Mouse (Mus musculus): ENCODE measurements around the gene Zbtb17.

Gene Zbtb17

DNA sequence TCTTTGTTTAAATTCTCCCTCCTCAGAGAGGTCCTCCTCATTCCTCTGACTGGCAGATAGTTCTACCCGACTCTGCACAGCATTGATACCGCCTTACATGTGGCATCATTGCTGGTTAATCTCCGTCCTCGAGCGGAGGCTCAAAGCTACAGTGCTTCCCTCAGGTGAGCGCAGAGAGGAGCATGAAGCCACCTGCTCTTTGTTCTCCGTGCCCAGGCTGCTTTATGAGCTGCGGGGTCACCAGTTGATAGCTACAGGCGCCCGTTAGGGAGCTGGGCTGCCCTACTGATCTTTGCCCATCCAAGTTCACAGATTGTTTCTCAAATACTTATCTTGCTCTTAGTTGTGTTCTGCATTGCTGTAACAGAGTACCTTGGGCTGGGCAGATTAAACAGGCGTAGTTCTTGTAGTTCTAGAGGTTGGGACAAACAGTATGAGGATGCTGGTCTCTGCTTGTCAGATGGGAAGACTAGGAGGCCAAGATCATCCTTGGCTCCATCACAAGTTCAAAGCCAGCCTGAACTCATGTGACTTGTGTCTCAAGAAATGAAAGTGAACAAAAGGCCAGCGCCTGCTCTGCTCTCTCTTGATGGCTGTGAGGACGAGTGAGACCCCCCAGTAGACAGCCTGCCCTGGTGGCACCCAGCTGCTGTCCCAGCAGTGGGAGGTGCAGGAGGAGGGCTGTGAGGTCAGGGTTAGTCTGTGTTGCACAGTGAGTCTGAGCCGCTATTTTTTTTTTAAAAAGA lies 11.9 kb downstream of the Zbtb17 start:
- DNase-seq (ENCODE audit: extremely low read depth, insufficient read length, low spot score), result no peak

DNA sequence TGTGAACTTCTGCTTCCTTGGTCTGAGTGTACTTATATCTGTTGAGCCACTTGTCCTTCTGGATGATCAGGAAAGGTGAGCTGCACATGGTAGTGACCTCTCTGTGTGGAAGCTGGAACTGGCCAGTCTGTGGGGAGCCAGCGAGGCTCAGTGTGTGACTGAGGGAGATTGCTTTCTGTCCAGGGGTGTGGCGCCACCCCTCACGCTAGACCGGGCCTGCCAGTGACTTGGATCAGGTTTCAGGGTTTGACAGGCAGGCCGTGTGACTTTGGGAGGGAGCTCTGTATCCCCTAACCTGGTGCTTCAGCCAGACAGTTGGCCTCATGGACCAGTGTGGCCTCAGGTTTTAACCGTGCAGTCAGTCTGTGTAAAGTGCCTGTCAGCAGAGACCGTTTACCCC lies 13.8 kb downstream of the Zbtb17 start:
- DNase-seq (ENCODE audit: extremely low read depth, insufficient read length, low spot score), result no peak

DNA sequence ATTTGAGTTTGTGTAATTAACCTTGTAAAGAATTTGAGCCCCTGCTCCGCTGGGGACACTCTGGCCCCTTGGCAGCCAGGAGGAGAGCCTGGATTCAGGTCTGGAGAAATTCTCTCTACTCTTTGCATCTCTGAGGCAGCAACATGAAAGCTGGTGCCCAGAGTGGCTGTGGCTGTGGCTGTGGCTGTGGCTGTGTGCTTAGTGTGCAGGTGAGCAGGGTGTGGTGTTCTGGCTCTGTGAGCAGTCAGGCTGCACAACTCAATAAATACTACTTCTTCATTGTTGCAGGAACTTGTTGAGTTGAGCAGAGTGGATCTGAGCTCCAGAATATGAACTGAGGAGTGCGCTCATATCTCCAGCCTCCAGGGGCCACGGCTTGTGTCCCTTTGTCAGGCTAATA lies 14.4 kb downstream of the Zbtb17 start:
- DNase-seq (ENCODE audit: extremely low read depth, insufficient read length, low spot score), result no peak

DNA sequence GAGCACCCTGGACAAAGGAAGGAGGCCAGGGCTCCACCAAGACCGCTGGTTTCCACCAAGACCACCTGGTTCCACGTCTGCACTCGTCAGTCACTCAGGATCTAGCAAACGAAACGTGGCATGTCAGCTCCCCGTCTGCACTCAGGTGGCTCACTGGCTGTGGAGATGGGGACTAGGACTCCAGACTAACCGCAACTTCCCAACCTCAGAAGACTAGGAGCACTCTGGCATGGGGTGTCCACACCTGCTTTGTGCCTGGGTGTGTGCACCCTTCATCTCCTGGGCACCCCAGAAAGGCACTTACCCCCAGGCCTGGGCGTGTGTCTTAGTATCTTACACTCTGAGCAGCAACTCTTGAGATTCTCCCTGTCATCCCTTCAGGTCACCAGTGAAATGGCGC lies 15.3 kb downstream of the Zbtb17 start:
- no peak for DNase-seq (ENCODE audit: extremely low read depth, insufficient read length, low spot score)

DNA sequence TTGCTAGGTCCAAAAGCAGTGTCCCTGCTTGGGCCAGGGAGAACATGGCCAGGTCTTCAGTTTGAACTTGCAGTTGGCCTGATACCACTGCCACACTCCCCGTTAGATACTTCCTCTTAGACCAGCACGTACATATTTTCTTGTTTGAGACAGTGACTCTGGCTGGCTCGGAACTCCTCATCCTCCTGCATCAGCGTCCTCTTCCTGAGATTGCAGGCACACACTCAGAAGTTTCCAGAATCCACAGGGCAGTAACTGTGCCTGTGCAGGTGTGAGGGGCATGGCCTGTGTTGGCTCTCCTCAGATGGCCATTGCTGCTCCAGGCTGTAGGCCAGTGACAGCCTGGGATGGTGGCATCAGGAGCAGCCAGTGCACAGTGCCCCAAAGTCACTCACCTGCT lies 16.0 kb downstream of the Zbtb17 start:
- no peak for DNase-seq (ENCODE audit: extremely low read depth, insufficient read length, low spot score)

DNA sequence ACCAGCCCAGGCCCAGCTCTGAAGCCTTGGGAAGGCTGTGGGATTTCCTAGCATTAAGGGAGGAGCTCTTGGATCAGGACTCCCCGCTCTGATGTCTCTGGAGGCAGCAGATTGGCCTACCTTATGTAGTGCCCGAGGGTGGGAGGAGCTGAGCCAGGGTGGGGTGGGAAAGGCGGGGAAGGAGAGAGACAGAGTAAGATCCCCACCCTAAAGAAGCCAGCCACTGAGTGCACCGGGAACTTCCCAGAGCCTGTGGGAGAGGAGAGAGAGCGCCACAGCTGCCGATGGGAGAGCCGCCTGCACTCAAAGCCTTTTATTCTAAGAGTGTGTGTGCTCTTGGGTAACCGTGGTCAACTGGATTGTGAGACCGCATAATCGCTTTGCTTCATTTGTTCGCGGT lies 16.6 kb downstream of the Zbtb17 start:
- no peak for DNase-seq (ENCODE audit: extremely low read depth, insufficient read length, low spot score)

DNA sequence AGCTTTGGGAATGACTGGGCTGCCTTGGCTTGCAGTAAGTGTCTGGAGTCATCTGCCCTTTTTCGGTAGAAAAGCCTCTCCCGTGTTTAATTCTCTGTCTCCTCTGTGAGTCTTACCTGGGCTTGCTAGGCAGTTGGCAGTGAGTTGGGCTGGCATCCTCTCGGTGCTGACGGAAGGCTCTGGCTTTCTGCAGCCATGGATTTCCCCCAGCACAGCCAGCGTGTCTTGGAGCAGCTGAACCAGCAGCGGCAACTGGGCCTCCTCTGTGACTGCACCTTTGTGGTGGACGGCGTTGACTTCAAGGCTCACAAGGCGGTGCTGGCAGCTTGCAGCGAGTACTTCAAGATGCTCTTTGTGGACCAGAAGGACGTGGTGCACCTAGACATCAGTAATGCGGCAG lies 17.1 kb downstream of the Zbtb17 start:
- DNase-seq (ENCODE audit: extremely low read depth, insufficient read length, low spot score), result no peak

DNA sequence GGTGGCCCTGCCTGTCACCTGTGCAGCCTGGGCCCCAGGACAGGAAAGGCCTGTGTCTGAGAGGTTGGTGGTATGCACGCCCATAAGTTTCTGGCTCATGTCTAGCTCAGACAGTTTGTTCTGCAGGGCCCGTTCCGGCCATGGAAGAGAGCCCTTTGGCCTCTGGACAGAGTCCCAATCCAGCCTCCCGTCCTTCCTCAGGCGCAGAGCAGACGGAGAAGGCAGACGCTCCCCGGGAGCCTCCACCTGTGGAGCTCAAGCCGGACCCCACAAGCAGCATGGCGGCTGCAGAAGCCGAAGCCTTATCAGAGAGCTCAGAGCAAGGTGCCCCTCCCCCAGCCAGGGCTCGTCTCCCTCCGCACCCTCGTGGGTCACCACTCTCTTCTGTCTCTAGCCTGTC lies 19.0 kb downstream of the Zbtb17 start:
- no peak for DNase-seq (ENCODE audit: extremely low read depth, insufficient read length, low spot score)

DNA sequence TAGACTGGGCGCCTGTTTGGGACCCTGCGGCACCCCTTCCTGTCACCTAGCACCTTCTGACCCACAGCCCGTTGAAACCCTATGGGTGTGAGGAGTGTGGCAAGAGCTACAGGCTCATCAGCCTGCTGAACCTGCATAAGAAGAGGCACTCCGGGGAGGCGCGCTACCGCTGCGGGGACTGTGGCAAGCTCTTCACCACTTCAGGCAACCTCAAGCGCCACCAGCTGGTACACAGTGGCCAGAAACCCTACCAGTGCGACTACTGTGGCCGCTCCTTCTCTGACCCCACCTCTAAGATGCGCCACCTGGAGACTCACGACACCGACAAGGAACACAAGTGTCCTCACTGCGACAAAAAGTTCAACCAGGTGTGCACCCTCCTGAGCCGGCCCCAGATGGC lies 20.3 kb downstream of the Zbtb17 start:
- DNase-seq (ENCODE audit: extremely low read depth, insufficient read length, low spot score), result no peak

DNA sequence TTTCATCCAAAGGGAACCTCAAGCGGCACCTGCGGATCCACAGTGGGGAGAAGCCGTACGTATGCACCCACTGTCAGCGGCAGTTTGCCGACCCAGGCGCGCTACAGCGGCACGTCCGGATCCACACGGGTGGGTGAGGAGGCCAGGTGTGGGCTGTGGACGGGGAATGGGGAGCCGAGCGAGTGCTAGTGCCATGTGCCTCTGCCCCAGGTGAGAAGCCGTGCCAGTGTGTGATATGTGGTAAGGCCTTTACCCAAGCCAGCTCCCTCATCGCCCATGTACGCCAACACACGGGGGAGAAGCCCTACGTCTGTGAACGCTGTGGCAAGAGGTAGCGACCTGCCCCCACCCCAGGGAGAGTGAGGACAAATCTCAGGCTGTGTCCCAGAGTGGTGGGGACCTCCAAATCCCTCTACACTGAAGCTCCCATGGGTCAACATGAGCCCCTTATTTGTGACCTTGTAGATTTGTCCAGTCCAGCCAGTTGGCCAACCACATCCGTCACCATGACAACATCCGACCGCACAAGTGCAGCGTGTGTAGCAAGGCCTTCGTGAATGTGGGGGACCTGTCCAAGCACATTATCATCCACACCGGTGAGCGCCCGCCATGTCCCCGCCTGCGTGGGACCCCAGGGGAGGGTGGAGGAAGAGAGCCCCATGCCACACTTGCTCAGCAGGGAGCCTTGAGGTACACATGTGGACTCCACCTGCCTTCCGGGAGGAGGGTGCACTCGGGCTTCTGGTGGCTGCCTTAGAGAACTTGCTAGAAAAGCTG lies 21.2 kb downstream of the Zbtb17 start:
- no peak for DNase-seq (ENCODE audit: extremely low read depth, insufficient read length, low spot score)

DNA sequence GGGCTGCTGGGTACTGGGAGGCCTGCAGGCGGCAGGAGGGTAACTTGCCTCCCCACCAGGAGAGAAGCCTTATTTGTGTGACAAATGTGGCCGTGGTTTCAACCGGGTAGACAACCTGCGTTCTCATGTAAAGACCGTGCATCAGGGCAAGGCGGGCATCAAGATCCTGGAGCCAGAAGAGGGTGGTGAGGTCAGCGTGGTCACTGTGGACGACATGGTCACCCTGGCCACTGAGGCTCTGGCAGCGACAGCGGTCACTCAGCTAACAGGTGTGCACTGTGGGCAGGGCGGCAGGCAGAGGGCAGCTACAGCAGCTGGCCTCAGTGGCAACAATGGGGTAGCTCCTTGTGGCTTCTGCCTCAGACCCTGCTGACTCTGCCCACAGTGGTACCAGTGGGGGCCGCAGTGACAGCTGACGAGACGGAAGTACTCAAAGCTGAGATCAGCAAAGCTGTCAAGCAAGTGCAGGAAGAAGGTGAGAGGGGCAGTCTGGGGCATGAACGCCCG lies 21.9 kb downstream of the Zbtb17 start:
- no peak for DNase-seq (ENCODE audit: extremely low read depth, insufficient read length, low spot score)

DNA sequence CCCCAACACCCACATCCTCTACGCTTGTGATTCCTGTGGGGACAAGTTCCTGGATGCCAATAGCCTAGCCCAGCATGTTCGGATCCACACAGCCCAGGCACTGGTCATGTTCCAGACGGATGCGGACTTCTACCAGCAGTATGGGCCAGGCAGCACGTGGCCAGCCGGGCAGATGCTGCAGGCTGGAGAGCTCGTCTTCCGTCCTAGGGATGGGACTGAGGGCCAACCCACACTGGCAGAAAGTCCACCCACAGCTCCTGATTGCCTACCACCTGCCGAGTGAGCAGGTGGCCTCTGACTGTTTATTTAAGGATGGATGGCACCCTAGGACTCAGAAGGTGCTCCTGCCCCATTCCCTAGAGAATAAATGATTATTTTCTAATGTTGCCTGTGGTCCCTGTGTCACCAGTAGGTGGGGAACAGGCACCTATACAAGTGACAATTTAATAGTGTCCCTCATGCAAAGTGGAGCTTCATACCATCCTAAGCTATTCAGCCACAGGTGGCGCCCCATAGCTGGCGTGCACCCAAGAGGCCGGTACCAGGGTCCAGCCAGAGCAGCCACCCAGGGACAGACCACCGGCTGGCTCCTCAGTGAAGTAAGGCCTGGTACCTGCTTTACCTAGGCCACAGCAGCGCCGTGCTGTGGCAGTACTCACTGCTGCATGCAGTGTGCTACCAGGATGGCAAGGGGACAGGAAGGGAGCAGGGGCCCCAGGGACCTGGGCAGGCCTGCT lies 22.6 kb downstream of the Zbtb17 start:
- no peak for DNase-seq (ENCODE audit: extremely low read depth, insufficient read length, low spot score)

DNA sequence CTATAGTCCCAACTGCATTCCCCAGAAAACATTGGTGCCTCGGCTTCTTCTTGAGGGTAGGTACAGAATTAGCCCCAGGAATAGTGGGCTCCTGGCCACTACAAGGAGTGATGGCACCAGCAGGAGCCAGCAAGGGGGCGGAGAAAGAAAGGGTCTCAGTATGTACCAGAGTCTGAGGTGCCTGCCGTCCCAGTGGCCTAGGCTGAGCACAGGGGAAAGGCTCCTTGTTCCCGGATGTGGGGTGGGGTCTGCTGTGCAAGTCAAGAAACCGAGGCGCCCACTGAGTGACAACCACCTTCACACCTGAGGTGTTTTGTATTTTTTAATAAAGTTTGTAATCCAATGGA lies 23.1 kb downstream of the Zbtb17 start:
- DNase-seq (ENCODE audit: extremely low read depth, insufficient read length, low spot score), result no peak

DNA sequence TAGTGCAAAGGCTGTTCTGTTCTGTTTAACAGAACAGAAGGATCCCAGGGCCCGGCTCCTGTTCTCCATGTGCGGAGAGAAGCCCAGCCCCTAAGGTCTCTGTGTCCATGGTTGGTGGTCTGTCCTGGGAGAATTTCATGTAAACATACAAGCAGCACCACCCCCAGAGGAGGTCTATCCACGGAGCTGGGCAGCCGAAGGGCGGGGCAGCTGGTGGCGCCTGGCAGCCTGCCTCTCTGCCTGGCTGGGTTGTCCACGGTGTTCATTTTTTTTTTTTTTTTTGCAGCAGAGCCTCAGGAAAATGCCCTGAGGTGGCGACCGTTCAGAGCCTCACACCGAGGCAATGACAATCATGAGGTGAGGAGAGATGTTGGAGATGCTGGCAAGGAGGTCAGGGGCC lies 24.1 kb downstream of the Zbtb17 start:
- no peak for DNase-seq (ENCODE audit: extremely low read depth, insufficient read length, low spot score)

DNA sequence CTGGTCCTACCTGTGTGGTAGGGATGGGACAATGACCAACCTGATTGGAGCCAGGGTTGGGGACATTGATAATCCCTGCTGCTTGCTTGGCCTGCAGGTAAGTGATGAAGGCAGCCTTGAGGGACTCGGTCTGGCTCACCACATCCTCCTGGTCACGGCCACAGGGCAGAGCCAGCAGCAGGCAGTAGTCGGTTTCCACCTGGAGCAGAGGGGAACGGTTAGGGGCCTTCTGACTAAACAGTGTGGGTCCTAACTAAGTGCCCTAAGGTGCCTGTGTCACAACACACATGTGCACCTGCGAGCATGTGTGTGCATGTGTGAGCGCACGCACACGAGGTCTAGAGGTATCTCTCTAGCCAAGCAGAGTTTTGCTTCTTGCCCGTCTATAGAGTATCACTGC lies 24.9 kb downstream of the Zbtb17 start:
- DNase-seq (ENCODE audit: extremely low read depth, insufficient read length, low spot score), result no peak

DNA sequence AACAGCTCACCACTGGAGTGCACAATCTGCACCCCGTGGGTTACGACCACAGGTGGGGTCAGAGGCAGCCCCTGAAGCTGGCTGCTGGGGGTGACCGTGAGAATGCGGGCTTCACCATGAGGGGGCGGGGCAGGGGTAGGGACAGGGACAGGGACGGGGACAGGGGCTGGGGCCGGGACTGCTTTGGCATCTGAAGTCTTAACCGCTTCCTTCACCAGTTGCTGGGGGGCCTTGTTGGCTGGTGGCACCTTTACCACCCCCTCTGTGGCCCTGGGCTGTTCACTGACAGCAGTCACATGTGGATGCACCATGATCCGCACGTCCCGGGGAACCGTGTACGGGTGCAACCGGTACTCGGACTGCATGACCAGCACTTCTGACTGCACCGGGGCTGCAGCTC lies 27.0 kb downstream of the Zbtb17 start:
- DNase-seq (ENCODE audit: extremely low read depth, insufficient read length, low spot score), result no peak

DNA sequence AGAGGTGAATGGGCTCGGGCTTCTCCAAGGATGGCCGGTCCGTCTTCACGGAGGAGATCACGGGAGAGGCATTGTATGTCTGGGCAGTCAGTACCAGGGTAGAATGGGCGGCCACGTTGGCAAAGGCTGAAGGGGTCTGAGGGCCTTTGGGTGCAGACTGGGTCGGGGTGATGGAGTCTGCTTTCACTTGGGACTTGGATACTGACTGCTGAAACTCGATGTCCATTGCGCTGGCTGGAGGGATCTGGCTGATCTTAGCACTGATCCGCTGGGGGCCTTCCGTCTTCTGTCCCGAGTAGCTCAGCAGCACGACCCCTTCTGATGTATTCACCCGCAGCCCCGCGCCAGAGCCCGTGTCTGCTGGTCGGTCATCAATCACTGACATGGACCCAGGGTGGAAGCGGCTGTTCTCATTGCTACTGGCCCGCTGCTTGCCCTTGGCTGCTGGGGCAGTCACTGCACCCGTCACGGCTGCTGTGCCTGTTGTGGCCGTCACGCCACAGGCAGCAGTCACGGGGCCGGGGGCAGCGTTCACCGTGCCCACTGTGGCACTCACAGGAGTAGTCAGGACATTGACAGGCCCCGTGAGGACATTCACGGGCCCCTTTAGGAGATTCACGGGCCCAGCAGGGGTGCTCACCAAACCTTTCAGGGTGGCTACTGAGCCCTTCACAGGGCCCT lies 28.3 kb downstream of the Zbtb17 start:
- no peak for DNase-seq (ENCODE audit: extremely low read depth, insufficient read length, low spot score)

DNA sequence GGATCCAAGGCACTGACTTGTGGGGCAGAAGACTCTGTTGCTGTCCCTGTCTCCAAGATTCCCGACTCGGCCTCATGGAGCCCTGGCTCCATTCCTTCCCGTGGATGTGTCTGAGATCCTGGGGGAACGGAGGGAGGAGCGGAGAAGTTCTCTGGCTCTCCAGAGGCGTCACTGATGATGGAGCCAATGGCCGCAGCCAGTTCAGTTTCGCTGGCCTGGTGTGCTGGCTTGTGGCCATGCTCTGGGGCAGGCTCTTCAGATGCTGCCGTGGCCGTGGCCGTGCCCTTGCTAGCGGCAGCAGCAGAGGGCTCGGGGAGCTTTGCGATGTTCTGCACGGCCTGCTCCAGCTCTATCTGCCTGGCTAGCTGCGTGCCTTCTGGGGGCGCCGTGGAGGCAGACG lies 30.0 kb downstream of the Zbtb17 start:
- no peak for DNase-seq (ENCODE audit: extremely low read depth, insufficient read length, low spot score)

DNA sequence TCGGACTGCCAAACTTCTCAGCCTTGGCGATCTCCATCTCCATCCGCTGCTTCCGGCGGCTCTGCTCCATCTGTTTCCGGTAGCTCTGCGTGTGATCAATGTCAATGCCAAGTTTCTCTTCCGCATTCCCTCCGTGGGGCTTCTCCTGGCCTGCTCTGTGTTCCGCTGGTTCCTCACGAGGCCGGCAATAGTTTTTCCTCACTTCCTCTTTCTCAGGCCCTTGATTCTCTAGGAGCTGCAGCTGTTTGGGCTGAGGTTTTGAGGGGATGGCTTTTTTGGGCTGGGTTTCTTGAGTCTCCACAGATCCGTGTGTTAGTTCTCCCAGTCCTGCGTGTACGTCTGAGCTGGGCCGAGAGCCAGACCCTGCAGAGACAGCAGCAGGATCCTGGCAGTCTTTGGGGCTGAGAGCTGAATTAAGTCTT lies 33.2 kb downstream of the Zbtb17 start:
- no peak for DNase-seq (ENCODE audit: extremely low read depth, insufficient read length, low spot score)

DNA sequence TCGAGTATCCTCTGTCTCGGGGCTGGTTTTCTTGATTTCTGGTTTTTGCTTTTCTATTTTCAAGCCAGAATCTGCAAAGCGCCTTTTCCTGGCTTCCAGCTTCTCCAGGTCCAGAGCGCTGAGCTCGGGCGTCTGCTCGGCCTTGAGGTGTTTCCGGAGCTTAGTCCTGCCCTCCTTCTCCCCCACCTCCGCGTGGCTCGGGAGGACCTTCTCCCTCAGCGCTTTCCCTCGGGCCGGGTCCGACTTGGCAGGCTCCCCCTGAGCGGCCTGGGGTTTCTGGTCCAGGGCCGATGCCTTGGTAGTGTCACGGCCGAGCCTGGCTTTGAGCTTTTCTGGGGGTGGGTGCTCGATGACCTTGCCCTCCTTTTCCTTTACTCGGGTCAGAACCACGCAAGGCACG lies 33.8 kb downstream of the Zbtb17 start:
- no peak for DNase-seq (ENCODE audit: extremely low read depth, insufficient read length, low spot score)

DNA sequence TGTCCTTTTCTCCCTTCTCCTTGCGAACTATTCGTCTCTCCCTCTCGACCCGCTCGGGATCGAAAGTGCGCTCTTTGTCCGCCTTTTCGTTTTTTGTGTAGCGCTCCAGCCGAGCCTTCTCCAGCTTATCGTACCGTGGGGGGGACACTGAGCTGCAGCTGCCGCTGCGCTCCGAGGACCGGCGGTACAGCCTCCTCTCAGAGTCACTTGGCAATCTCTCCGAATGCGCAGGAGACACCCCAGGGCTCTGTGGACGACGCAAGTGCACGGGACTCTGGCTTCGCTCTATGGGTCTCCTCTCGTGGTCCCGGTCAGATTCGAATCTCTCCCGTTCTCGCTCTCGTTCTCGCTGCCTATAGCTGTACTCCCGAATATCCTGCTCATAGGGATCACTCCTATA lies 34.3 kb downstream of the Zbtb17 start:
- DNase-seq (ENCODE audit: extremely low read depth, insufficient read length, low spot score), result no peak

Data from 3134 (cell line).